Mouse (Mus musculus) gastrocnemius, postnatal 36 days (tissue): ENCODE data around the gene Pias4. TPM values are rescaled to one million over a fixed set of nuclear protein-coding genes. Genes with fewer than 3 reads are reported as not detected.
A peak's percentile ranks its signal among the peaks of the same experiment; 100 is the strongest.
"Not testable (repeated sequence)": the region's sequence is repeated elsewhere in the genome, so short reads cannot be mapped to it uniquely, and the experiment has no call there.

Experiments used
- DNase-seq, 2 experiments: peaks; one replicate each; pipeline ENCODE4 v3.0.0; 2022
- intact Hi-C: fragments of 180-260 bp; cut with DNase I; formaldehyde crosslinking; loops from one replicate; pipeline ENCODE4 v1.15.1; 2025
- total RNA-seq, 2 experiments: library from RNA; stranded (reverse); gene quantifications; 2 replicates each; pipeline ENCODE4 v1.2.3; 2021

Pias4 gene
- total RNA-seq, 2 experiments from 2014 or later = 14.0 to 16.3 TPM

DNA sequence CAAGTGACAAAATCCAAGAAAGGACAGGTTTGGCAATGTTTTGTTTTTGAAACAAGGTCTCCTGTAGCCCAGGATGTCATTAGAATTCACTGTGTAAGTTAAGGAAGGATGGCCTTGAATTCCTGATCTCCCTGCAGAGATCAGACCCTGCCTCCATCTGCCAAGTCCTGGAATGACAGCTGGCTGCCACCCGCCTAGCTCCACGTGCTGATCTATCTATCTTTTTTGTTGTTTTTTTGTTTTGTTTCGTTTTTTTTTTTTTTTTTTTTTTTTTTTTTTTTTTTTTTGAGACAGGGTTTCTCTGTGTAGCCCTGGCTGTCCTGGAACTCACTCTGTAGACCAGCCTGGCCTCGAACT, 7.6 kb upstream of the Pias4 start:
- DNase-seq = not testable (repeated sequence)
- intact Hi-C loops = loop anchor here (5.0 kb wide), 1 partner anchor 88 kb away; no protein-coding TSS in a partner anchor

DNA sequence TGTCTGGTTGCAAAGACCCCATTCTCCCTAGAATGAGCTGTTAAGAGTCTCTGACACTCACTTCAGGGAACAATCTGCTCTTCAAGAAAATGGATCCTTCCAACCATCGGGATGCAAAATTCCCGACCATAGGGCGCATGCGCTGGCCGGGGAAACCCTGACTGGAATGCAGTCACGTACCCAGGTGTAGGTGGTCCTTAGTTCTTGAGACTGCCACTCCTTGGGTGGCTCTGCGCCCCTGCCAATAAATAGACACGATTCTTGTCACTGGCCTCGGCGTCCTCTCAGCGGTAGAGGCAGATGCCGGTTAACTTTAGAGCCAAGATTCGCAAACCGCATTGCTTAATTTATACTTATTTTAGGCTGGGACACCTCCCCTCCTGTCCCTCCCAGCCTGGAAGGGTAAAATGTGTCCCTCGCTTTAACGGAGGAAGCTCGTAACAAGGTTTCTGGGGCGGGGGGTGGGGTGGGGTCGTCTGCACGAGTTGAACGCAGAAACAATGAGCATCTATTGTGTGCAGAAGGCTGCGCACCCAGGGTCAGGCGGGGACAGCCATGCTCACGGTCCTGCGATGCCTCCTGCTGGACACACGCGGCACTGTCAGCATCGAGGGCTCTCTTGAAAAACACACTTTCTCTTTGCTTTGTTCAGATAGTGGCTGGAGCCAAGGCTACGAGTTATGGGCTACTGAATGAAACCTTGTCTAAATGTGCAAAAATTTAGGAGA, 7.1 kb upstream of the Pias4 start:
- DNase-seq = peak; percentile 79 to 88
- intact Hi-C loops = loop anchor here (5.0 kb wide), 2 partner anchors 37 to 87 kb away; partner anchors contain the start of gene Zbtb7a

DNA sequence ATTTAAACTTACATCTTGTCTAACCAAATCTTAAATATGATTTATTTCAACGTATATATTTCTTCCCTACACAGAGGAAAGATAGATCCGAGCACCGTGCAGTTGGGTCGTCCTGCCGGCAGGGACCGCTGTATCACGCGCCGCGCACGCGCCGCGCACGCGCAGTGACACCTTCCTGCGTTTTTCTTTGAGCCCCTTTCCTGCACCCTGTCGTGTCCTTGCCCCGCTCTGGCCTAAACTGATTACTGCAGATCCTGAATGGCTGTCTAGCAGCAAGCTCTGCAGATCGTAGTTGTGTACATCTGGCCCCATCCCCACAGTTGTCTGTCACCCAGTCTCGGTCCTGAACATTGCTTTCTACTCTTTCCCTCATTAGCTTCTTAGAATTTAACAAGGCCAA, 5.4 kb upstream of the Pias4 start:
- intact Hi-C loops = loop anchor here (5.0 kb wide), 1 partner anchor 36 kb away; the partner anchor contains the start of gene Zbtb7a

DNA sequence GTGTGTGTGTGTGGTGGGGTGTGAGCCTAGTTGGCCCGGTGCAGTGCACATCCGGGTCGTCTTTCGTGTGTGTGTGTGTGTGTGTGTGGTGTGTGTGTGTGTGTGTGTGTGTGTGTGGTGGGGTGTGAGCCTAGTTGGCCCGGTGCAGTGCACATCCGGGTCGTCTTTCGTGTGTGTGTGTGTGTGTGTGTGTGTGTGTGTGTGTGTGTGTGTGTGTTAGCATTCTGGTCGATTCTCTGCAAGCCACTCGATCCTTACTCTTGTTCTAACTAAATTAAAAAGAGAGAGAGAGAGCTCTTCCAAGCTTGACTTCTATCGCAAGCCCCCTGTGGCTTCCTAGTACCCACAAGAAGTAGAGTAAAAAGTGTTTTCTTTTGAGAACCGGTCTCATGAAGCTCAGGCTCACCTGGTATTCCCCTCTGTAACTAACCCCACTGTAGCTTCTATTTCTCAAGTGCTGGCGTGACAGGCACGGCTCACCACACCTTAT, 1.7 kb upstream of the Pias4 start:
- DNase-seq, intact Hi-C loops: not testable (repeated sequence)

More for the DNA sequence above, 5.4 kb upstream of the Pias4 start:
- DNase-seq = peak; percentile 76 to 79

DNA sequence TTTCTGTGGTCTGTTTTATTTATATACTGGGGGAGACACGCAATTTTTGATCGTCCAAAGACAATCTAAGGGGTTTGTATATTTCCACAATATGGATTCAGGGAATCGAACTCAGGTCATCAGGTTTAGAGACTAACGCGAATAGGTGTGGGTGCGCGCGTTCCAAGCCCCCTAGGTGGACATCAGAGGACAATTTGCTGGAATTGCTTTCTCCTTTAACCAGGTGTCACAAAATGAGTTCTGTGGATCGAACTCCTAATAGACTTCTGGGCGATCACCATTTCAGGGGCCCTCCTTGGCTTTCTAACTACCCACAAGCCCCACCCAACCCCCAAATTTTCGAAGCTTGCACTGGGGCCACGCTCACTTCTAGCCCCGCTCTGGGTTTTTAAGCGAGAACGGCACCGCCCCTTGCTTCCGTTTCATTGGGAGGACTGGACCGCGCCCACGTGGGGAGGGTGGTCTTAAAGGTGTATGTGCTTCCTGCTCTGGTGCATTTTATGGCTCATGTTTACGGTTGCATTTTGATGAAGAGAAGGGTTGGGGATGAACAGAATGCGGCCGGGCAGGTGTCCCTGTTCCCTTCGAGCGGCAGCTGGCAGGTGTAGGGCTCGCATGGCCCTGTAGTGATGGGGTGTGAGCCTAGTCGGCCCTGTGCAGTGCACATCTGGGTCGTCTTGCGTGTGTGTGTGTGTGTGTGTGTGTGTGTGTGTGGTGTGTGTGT, 960 bp upstream of the Pias4 start:
- intact Hi-C loops = no loop called here

DNA sequence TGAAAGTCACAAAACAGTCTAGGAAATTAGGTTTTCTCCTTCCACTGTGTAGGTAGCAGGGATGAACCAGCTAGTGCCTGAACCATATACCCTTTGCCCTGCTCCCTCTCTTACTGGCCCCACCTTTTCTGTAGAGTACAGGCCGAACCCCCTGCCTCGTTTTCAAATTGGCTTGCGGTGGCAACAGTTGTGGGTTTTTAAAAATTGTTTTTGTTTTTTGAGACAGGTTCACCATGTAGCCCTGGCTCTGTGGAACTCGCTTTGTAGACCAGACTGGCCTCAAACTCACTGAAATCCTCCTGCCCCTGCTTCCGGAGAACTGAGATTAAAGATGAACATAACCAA, 336 bp upstream of the Pias4 start:
- intact Hi-C loops = no loop called here
- DNase-seq = no peak

More for the DNA sequence above, 960 bp upstream of the Pias4 start:
- DNase-seq = peak; percentile 76 to 84

DNA sequence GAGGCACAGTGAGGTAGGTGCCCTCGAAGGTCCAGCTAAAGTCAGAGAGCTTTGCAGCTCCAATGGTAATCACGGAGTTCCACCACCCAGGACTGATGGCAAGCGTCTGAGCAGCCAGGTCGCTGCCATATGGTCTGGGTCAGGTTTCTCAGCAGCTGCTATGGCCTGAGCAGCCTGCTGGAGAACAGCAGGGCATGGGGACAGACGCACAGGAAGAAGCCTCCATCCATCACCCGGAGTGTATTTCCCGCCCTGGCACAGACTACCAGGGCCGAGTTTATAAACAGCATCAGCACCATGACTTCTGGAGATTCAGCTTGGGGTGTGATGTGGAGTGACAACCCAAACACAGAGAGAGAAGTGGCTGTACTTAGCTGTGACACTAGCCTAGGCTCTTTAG, 2.6 kb downstream of the Pias4 start:
- no peak for DNase-seq
- intact Hi-C loops = no loop called here

DNA sequence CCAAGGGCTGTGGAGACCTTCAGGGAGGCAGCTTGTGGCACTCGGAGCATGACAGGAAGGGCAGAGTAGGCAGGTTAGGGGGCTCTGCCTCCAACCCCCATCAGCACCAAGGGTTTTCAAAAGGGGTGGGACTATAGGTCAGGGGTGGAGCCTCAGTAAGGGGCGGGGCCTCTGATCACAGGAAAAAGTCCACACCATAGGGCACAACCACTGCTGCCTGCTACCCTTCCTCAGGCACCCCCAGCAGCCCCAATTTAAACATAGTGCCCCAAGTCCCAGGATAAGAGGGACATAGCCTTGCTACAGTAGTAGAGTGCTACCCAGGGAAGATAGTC, 5.4 kb downstream of the Pias4 start:
- intact Hi-C loops = no loop called here

DNA sequence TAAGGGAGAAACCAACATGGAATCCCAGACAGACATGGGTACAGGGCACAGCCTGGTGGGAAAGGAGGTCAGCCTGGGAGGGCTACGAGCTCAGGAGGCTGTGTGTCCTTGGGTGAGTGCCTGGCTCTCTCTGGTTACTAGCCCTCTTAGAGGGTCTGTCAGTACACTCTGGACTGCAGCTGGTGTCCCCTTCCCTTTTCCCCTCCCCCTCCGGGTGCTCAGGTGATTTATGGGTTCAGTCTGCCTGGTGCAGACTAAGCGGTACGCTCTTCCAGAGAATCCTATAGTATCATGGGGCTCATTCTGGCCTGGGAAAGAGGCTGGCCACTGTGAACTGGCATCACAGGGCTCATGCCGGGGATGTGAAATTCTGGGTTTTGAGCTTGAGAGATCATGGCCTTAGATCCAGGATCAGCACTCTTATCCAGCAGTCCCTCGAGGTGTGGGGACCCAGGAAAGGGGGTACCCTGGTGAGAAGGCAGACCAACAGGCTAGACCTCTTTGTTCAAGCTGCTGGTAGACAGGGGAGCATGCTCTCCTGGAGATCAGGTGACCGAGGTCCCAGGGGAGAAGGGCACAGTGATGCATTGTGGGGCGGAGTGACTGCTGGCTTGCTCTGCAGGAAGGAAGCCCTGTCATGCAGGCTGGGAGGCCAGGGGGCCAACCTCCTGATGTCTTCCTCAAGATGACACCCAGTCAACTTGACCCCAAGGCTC, 6.0 kb downstream of the Pias4 start:
- intact Hi-C loops = no loop called here
- DNase-seq = no peak

More for the DNA sequence above, 5.4 kb downstream of the Pias4 start:
- no peak for DNase-seq

DNA sequence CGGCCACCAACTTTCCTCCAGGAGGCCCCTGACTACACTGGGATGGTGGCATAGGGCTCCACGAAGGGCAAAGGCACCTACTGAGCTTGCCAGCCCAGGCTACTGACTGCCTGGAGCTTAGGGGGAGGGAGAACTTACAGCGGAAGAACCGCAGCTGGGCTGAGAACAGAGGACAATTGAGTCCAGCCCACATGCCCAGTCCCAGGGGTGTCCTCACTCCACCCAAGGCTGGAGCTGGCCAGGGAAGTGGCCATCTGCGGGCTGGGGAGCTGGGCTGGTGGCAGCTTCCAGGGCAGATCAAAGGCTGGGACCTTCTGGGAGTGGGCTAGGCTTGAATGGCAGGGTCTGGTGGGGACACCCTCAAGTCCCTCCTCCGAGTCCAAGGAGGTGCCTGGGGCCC, 13.0 kb downstream of the Pias4 start:
- no peak for DNase-seq
- intact Hi-C loops = no loop called here

DNA sequence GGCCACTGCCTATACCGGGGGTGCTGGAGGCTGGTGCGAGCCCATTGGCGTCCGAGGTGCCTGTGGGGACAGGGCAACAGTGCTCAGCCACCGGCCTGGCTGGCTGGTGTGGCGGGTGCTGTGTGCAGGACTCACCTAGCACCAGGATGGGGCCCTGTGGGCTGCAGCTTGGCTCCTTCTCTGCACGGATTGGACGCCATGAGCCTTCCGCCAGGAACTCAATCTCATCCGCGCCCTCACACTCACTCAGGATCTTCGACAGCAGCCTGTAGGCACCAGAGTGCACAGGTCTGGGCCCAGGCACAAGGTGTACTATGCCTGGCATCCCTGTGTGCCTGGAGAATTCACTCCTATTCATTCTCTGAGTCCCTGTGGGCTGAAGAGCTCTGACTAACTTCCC, 13.4 kb downstream of the Pias4 start:
- DNase-seq = no peak
- intact Hi-C loops = no loop called here

DNA sequence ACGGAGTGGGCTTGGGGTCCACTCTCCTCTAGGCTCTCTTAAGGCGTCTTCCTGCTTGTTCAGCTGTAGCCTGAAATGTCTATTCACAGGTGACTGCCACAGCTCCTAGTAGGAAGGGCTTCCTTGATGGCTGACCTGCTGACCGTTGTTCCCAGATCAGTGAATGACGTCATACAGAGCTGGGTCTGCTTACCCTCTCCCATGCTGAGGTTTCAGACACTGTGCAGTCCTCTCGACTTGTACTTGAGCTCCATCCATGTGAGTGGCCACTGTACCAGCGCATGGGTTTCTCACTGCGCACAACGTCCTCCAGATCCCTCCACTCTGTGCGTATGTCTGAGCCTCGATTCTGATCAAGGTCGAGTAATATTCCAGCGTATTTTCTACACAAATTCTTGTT, 15.1 kb downstream of the Pias4 start:
- intact Hi-C loops = no loop called here
- no peak for DNase-seq

DNA sequence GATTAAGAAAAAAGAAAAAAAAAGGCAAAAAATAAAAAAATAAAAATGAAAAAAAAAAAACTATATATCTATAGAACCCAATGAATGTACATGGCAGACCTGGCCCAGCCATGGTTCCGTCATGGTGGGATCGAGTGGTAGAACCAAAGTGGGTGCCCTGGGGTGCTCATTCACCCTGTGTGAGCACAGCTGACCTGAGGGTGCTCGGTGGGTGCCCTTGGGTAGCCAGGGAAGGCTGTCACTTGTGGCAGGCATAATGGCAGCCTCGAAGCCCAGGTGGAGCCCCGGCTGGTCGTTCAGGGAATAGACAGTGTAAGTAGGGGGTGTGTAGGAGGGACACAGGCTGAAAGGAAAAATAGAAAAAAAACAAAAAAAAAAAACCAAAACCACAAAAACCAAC, 16.5 kb downstream of the Pias4 start:
- DNase-seq = no peak
- intact Hi-C loops = no loop called here

DNA sequence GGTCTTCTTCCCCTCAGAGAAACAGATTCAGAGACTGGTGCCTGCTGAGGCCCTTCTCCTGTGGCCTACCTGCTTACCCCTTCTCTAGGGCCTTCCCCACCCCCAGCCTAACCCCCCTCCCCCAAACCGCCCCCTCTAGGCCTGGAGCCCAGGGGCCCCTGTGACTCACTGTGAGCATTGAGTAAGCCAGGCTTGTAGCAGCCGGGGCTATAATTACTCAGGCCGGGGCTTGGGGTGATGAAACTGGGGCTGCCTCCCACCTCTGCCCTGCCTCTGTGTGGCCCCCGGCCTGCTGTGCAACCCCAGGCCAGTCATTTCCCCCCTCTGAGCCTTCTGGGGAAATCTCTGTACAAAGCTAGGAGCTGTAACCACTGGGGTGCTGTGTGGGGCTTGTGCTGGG, 21.4 kb downstream of the Pias4 start:
- DNase-seq = no peak
- intact Hi-C loops = loop anchor here (5.0 kb wide), 1 partner anchor 301 kb away; no protein-coding TSS in a partner anchor

DNA sequence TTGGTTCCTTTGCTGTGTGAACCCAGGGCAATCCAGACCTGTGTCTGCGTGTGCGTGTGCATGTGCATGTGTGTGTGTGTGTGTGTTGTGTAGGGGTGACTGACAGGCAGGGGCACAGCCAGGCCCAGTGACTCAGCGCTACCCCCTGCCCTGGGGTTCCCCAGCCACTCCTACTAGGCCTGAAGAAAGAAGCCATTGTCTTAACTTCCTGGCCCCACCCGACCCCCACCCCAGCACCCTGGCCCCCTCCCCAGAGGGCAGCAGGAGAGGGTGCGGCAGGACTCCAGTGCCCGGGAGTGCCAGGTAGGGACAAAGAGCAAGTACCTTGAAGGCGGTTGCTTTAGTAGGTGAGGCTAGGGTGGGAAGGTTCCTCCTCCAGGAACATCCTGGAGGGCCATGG, 21.9 kb downstream of the Pias4 start:
- intact Hi-C loops = loop anchor here (5.0 kb wide), 1 partner anchor 302 kb away; no protein-coding TSS in a partner anchor
- no peak for DNase-seq

DNA sequence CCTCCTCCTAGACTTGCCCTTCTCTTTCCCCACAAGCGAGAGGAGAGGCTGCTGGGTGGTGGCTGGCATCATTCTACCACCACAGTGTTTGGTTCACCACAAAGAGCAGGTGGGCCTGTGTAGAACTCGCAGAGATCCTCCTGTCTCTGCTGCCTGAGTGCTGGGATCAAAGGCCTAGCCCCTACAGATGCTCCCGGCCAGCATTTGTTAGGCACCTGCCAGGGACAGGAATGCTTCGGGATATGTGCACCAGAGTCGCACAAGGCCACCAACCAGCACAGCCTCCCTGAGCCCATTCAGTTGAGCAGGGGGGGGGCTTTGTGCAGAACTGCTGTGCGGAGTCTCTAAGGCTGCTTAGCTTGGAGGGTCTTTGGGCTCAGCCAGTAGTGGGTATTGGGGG, 22.4 kb downstream of the Pias4 start:
- intact Hi-C loops = loop anchor here (5.0 kb wide), 1 partner anchor 302 kb away; no protein-coding TSS in a partner anchor
- no peak for DNase-seq

DNA sequence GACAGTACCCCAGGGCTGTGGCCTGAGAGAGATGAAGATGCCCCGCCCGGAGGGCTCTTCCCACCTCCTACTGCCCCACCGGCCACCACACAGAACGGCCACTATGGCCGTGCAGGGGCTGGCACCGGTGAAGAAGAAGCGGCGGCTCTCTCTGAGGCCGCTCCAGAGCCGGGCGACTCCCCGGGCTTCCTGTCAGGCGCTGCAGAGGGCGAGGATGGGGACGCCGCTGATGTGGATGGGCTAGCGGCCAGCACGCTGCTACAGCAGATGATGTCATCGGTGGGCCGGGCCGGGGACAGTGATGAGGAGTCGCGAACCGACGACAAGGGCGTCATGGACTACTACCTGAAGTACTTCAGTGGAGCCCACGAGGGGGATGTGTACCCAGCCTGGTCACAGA, 23.1 kb downstream of the Pias4 start:
- intact Hi-C loops = loop anchor here (5.0 kb wide), 1 partner anchor 303 kb away; no protein-coding TSS in a partner anchor
- no peak for DNase-seq

DNA sequence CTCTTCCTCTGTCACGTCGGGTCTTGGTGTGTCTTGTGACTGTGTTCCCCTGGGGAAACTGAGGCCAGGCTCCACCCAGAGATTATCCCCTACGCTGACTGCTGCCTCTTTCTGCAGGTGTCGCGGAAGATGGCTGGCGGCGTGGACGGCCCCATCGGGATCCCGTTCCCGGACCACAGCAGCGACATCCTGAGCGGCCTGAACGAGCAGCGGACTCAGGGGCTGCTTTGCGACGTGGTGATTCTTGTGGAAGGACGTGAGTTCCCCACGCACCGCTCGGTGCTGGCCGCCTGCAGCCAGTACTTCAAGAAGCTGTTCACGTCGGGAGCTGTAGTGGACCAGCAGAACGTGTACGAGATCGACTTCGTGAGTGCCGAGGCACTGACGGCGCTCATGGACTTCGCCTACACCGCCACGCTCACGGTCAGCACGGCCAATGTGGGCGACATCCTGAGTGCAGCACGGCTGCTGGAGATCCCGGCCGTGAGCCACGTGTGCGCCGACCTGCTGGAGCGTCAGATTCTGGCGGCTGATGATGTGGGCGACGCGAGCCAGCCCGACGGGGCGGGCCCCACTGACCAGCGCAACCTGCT, 23.8 kb downstream of the Pias4 start:
- intact Hi-C loops = no loop called here

DNA sequence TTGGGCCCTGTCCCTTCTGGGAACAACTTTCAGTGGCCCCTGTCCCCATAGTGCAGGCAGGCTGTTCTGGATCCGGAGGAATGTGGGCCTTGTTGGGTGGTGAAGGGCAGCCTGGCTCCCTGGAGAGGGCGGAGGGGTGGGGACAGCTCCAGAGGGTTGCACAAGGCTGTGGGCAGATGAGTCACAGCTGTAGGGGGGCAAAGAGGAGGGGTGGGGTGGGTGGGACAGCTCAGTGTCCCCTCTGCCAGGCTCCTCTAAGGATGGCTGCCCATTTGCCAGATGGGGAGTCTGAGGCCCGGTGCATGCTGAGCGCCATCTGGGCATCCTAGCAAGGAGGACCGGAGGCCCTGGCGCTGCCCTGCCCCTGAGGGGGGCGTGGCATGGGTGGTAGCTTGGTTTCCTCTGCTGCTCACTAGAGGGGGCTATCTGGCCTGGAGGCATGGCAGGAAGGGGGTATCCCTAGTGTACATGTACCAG, 24.5 kb downstream of the Pias4 start:
- intact Hi-C loops = no loop called here
- no peak for DNase-seq

More for the DNA sequence above, 23.8 kb downstream of the Pias4 start:
- DNase-seq = no peak

DNA sequence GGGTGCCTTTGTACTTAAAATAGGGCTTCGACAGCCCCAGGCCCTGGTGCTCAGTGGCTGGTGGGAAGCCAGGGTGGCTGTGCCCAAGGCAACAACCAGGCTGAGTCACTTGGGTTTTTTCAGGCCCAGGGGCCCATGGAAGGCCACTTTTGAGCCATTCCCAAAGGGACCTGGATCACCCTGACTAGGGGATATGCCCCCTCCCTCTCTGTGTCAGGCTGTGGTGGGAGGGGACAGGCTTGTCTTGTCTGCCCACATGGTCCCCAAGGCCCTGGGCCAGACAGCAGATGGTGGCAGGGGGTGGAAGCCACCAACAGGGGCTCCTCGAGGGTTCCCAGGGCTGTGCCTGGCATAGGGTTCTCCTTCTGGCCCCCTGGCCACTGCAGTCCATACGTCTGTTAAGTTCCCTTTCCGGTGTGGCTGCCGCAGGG, 25.2 kb downstream of the Pias4 start:
- intact Hi-C loops = no loop called here
- no peak for DNase-seq
